Mouse (Mus musculus) neural tube, embryonic 11.5 days (tissue): ENCODE data around the gene Rab37. TPM values are rescaled to one million over a fixed set of nuclear protein-coding genes. Genes with fewer than 3 reads are reported as not detected.

Experiments used
- ATAC-seq: fragments of 200-750 bp; cut with Nextera tagmentation; 2 replicates; pipeline ENCODE4 v1.8.0; 2017; ENCODE audit warnings: moderate number of reproducible peaks, mild to moderate bottlenecking, moderate TSS enrichment, moderate library complexity; ENCODE audit not compliant: insufficient read depth, low FRiP score, low TSS enrichment
- DNase-seq: peaks from one replicate; pipeline ENCODE4 v3.0.0-alpha.2; 2015; ENCODE audit warnings: low spot score
- H3K27ac ChIP-seq: fragments of 300-500 bp; sonication (generic); 2 replicates; pipeline ENCODE4 v1.5.1; 2014; ENCODE audit warnings: low read depth, mild to moderate bottlenecking, low read length
- H3K27me3 ChIP-seq: fragments of 300-500 bp; sonication (generic); 2 replicates; pipeline ENCODE4 v1.6.1; 2014; ENCODE audit warnings: mild to moderate bottlenecking, low read length, mixed read lengths; ENCODE audit not compliant: control insufficient read depth, insufficient read depth
- H3K36me3 ChIP-seq: fragments of 300-500 bp; sonication (generic); 2 replicates; pipeline ENCODE4 v1.6.1; 2014; ENCODE audit warnings: mild to moderate bottlenecking, low read length, moderate library complexity, mixed read lengths; ENCODE audit not compliant: control insufficient read depth, insufficient read depth
- H3K4me1 ChIP-seq: fragments of 300-500 bp; sonication (generic); 2 replicates; pipeline ENCODE4 v1.6.1; 2014; ENCODE audit warnings: low read length, mixed read lengths; ENCODE audit not compliant: control insufficient read depth, insufficient read depth
- H3K4me2 ChIP-seq: fragments of 300-500 bp; sonication (generic); 2 replicates; pipeline ENCODE4 v1.6.1; 2014; ENCODE audit warnings: low read depth, mild to moderate bottlenecking, moderate library complexity
- H3K4me3 ChIP-seq: fragments of 300-500 bp; sonication (generic); 2 replicates; pipeline ENCODE4 v1.5.1; 2014; ENCODE audit warnings: low read depth, low read length
- H3K9ac ChIP-seq: fragments of 300-500 bp; sonication (generic); 2 replicates; pipeline ENCODE4 v1.6.1; 2014; ENCODE audit warnings: mild to moderate bottlenecking, low read length
- H3K9me3 ChIP-seq: fragments of 300-500 bp; sonication (generic); 2 replicates; pipeline ENCODE4 v1.6.1; 2016; ENCODE audit warnings: low read length; ENCODE audit not compliant: control insufficient read depth
- WGBS: fragments of 180-500 bp; shearing (Covaris S2); extraction: QIAGEN DNeasy Blood & Tissue Kit; methylation state at CpG from one replicate; pipeline ENCODE4 v1.1.7; 2014; 5-methylcytosine and 5-hydroxymethylcytosine counted together
- polyA plus RNA-seq: library from polyadenylated mRNA; unstranded; fragments of >200 nt; fragmentation: Nextera tagmentation; extraction: Ambion mirVana; gene quantifications from 2 replicates; pipeline ENCODE4 v1.2.1, GENCODE M21; 2014

The Rab37 gene
- polyA plus RNA-seq, 1 experiment from 2014 or later, result 1.9 TPM

DNA sequence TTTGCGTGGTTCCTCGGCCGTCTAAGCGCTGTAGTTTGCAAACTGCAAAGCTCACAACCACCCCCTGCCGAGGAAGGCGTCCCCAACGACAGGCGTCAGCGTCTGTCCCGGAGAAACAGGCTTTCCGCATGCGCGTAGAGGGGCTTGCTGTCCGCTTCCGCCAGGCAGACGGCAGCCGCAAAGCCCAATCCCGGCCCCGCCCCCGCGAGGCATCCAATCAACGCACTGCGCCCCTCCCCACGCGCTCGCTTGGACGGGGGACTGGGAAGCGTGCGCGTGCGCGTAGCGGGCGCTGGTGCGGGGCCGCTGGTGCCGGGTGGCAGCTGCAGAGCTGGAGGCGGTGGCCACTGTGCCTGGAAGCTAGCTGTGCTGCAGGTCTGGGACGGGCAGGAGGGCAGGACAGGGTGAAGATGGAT, 96.0 kb downstream of the Rab37 start, which contains the start of gene Tmem104:
Tmem104 (plus strand) TSS at position 264 of the 416 bp plus-strand sequence.
- H3K36me3 ChIP-seq, result no peaks in the 10 kb centered on the region
- H3K27ac ChIP-seq, result peak within 1 kb of the TSS; percentile 56; the same call in 1 of the 2 replicates
- H3K9ac ChIP-seq, result peak within 1 kb of the TSS; percentile 65
- peak; percentile 99 for DNase-seq
- H3K4me3 ChIP-seq, result peak within 1 kb of the TSS; percentile 54
- no peaks in the 10 kb centered on the region for H3K27me3 ChIP-seq
- under 1% methylated on average over 39 of the region's 39 CpGs for WGBS
- ATAC-seq, result peak; percentile 89
- peaks cover 9% of the 10 kb centered on the region for H3K4me1 ChIP-seq
- no peaks in the 10 kb centered on the region for H3K9me3 ChIP-seq
- H3K4me2 ChIP-seq, result peak within 1 kb of the TSS; percentile 86

DNA sequence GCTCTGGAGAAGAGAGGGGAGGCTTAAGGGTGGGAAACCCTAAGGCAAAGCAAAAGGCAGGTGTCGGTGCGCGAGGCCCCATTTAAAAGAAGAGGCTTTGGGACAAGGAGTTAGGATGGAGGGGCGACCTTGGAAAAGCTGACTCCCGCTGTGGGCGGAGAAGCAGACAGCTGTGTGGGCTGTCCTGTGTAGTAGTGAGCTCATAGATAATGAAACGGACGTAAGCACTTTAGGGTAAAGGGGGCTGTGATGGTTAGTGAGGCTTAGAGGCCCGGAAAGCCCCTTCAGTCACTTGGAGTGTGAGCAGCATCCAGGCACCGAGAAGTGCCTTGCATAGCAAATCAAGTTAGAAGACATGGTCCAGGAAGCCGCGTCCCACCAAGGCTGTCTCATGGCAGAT, 96.5 kb downstream of the Rab37 start, which contains the start of gene Nat9:
Nat9 (minus strand) TSS at position 167 of the 400 bp plus-strand sequence.
- Histone ChIP-seq H3K36me3 (no peaks in the 10 kb centered on the region), H3K4me1 (peaks cover 9% of the 10 kb centered on the region), H3K27ac (peak within 1 kb of the TSS; percentile 56; the same call in 1 of the 2 replicates), H3K4me2 (peak within 1 kb of the TSS; percentile 86), H3K9me3 (no peaks in the 10 kb centered on the region), H3K4me3 (peak within 1 kb of the TSS; percentile 54), H3K27me3 (no peaks in the 10 kb centered on the region), H3K9ac (peak within 1 kb of the TSS; percentile 65)
- ATAC-seq (no peak; the same call in 1 of the 2 replicates), DNase-seq (no peak)
- 9% methylated on average over 12 of the region's 12 CpGs for WGBS

DNA sequence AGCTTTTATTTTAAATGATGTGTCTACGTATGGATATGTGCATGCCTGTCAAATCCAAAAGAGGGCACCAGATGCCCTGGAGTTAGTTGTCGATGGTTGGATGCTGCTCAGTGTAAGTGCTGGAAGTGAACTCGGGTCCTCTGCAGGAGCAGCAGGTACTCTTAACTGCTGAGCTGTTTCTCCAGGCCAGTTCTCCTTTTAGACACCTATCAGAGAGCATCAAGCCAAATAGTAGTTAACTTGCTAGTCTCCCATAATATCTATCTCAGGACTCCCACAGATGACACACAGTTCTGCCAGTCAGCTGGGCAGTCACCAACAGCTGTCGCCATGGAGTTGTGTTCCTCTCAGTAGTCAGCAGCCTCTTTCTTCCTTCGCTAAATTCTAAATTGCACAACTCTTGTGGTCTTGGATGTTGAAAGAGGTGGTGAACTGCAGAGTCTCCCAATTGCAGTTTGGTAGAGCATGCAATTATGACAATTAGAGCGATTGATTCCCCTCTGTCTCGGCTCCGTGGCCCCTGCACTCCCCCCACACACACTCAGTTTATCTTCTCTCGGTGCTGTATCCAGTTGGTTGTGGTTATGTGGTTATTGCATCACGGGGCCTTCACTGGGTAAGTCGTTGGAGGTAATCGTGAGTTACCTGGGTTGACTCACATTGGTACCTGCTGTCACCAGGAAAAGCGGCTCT, 97.5 kb downstream of the Rab37 start:
- no peak for ATAC-seq
- H3K4me2 ChIP-seq, result no peak overlapping the region
- no peak overlapping the region for H3K27ac ChIP-seq
- H3K9me3 ChIP-seq, result no peaks in the 10 kb centered on the region
- DNase-seq, result no peak
- 90% methylated on average over 13 of the region's 13 CpGs for WGBS
- H3K36me3 ChIP-seq, result no peaks in the 10 kb centered on the region
- H3K27me3 ChIP-seq, result no peaks in the 10 kb centered on the region
- peaks cover 9% of the 10 kb centered on the region for H3K4me1 ChIP-seq
- H3K4me3 ChIP-seq, result no peak overlapping the region
- no peak overlapping the region for H3K9ac ChIP-seq

DNA sequence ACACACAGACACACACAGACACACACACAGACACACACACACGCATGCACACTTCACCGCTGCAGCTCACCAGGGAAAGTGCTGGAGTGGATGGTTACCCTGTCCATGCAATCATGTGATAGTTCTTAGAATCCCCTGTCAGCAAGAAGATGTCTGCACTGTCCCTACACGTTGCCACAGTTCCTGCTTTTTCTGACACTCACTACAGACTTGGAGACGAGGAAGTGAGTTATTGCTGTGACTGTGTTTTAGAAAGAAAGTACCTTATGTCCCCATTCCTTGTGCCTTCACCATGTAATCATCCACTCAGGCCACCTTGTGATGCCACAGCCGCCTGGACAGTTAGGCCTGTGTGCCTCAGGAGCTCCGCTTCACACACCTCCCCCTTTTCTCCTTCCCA, 98.1 kb downstream of the Rab37 start:
- DNase-seq, result no peak
- no peak overlapping the region for H3K9ac ChIP-seq
- no peak for ATAC-seq
- no peak overlapping the region for H3K27ac ChIP-seq
- WGBS, result 91% methylated on average over 6 of the region's 6 CpGs
- H3K9me3 ChIP-seq, result no peaks in the 10 kb centered on the region
- H3K4me1 ChIP-seq, result peaks cover 9% of the 10 kb centered on the region
- no peaks in the 10 kb centered on the region for H3K36me3 ChIP-seq
- no peak overlapping the region for H3K4me3 ChIP-seq
- H3K27me3 ChIP-seq, result no peaks in the 10 kb centered on the region
- no peak overlapping the region for H3K4me2 ChIP-seq

DNA sequence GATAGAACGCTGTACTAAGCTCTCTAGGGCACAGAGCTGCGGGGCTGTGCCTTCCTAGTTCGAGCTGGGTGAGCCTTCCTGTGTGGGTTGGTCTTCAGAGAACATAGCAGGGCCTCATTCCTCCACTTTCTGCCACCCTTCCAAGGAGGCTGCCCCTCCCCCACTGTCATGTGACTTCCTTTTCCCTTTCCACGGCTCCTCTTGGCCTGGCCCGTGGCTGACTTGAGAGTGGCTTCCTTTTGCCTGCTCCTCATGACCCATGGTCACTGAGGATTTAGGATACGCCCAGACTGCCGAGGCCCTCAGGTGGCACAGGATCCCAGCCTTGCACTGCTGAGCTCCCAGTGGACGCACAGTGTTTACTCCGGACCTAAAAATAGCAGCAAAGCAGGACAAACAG, 100.9 kb downstream of the Rab37 start:
- Histone ChIP-seq H3K9ac (no peak overlapping the region), H3K4me2 (no peak overlapping the region), H3K27ac (no peak overlapping the region), H3K27me3 (no peaks in the 10 kb centered on the region), H3K4me3 (no peak overlapping the region), H3K4me1 (peaks cover 5% of the 10 kb centered on the region; the same call in 1 of the 2 replicates), H3K36me3 (no peaks in the 10 kb centered on the region), H3K9me3 (no peaks in the 10 kb centered on the region)
- DNase-seq (no peak), ATAC-seq (no peak)
- 72% methylated on average over 9 of the region's 9 CpGs for WGBS

DNA sequence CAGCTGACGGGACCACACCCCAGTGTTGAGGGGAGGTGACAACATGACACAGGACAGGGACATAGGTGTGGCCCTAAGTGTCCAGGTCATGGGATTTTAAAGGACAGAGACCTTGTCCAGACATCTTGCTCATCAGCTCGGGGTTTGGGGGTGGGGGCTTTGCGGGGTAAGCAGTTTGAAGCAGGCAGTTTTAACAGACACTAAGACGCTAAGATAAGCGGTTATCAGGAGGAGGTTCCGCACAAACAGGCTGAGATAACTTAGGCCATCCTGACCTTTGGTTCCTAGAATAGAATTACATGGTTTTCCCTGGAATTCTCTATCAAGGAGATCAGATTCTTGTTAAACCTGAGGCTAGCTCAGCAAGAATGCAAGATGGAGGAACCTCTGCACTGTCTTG, 103.5 kb downstream of the Rab37 start:
- Histone ChIP-seq H3K36me3 (no peaks in the 10 kb centered on the region), H3K9me3 (no peaks in the 10 kb centered on the region), H3K4me3 (no peak overlapping the region), H3K4me2 (no peak overlapping the region), H3K4me1 (no peaks in the 10 kb centered on the region), H3K9ac (no peak overlapping the region), H3K27ac (no peak overlapping the region), H3K27me3 (no peaks in the 10 kb centered on the region)
- 82% methylated on average over 6 of the region's 6 CpGs for WGBS
- ATAC-seq (no peak), DNase-seq (no peak)

DNA sequence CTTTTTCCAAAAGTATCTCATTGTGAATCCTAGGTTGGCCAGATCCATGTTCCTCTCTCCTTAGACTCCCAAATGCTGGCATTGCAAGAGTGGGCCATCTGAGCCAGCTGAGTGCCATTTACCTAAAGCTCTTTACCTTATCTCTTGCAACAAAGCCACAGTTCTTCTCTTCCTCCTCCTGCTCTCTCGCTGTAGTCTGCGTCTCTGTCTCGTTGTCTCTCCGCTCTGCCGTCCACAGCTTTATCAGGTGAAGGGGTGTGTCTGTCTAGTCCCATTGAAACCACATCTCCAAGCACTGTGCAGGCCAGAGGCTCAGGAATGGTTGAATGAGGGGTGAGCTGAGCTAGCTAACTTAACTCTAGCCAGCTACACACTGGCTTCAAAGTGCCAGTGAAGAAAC, 104.7 kb downstream of the Rab37 start:
- no peaks in the 10 kb centered on the region for H3K27me3 ChIP-seq
- ATAC-seq, result no peak
- WGBS, result 84% methylated on average over 5 of the region's 5 CpGs
- H3K4me2 ChIP-seq, result no peak overlapping the region
- DNase-seq, result no peak
- no peak overlapping the region for H3K4me3 ChIP-seq
- no peak overlapping the region for H3K27ac ChIP-seq
- H3K4me1 ChIP-seq, result no peaks in the 10 kb centered on the region
- H3K9me3 ChIP-seq, result no peaks in the 10 kb centered on the region
- H3K9ac ChIP-seq, result no peak overlapping the region
- H3K36me3 ChIP-seq, result no peaks in the 10 kb centered on the region

DNA sequence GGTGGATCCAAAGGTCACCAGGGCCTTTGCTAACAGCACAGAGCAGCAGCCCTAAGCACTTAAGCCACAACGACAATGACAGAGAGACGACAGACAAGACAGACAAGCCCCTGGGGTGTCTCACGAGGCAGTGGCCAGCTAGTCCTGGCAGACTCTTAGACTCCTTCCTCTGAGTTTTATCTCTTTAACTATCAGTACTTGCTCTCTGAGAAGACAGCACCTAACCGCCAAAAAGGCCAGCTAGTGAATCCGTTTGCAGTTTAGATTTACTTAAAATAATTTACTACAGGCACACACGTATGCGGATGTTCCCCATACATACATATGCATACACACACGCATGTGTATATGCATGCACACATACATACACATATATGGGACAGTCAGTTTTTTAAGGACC, 106.3 kb downstream of the Rab37 start:
- Histone ChIP-seq H3K27ac (no peak overlapping the region), H3K4me2 (no peak overlapping the region), H3K27me3 (no peaks in the 10 kb centered on the region), H3K9ac (no peak overlapping the region), H3K4me1 (no peaks in the 10 kb centered on the region), H3K9me3 (no peaks in the 10 kb centered on the region), H3K36me3 (no peaks in the 10 kb centered on the region), H3K4me3 (no peak overlapping the region)
- ATAC-seq (no peak), DNase-seq (no peak)
- 82% methylated on average over 8 of the region's 8 CpGs for WGBS

DNA sequence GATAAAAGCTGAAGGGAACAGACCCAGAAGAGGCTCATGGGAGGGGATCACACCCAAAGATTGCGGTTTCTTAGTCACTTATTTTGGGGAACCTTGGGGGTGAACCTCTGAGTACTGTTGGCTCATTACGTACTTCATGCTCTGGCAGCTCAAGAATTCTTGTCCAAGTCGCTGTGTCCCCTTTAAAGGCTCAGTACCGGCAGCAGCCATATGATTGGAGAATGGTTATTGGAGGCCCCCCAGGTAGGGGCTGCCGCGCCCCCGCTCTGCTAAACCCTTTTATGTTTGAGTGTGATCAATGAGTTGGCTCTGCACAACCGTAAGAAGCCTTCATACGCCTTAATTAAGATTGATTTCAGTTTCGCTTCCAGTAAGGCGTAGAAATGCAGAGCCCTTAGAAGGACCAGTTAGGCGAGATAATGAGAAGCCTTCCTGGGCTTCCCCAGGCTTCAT, 107.7 kb downstream of the Rab37 start:
- H3K27me3 ChIP-seq, result no peaks in the 10 kb centered on the region
- H3K4me1 ChIP-seq, result no peaks in the 10 kb centered on the region
- H3K9me3 ChIP-seq, result no peaks in the 10 kb centered on the region
- H3K36me3 ChIP-seq, result no peaks in the 10 kb centered on the region; the same call in 1 of the 2 replicates
- ATAC-seq (no peak), DNase-seq (peak; percentile 47)
- no peak overlapping the region for H3K9ac ChIP-seq
- 30% methylated on average over 12 of the region's 12 CpGs for WGBS
- H3K4me2 ChIP-seq, result no peak overlapping the region
- H3K4me3 ChIP-seq, result no peak overlapping the region
- H3K27ac ChIP-seq, result no peak overlapping the region
